Mouse (Mus musculus) 3134 (cell line): ENCODE results near the gene Tmem181a.
"Not testable (repeated sequence)": the region's sequence is repeated elsewhere in the genome, so short reads cannot be mapped to it uniquely, and the experiment has no call there.

Experiments used
- DNase-seq: peaks from one replicate; pipeline ENCODE4 v3.0.0-alpha.2; 2011; ENCODE audit warnings: low spot score; ENCODE audit not compliant: insufficient read length; ENCODE audit errors: extremely low read depth

The Tmem181a gene

GRCm38 (mm10) chr17:6256400-6257069, at the start of gene Tmem181a:
TSS of gene Tmem181a (plus strand) at chr17:6256860.
- DNase-seq, result not testable (repeated sequence)

DNA sequence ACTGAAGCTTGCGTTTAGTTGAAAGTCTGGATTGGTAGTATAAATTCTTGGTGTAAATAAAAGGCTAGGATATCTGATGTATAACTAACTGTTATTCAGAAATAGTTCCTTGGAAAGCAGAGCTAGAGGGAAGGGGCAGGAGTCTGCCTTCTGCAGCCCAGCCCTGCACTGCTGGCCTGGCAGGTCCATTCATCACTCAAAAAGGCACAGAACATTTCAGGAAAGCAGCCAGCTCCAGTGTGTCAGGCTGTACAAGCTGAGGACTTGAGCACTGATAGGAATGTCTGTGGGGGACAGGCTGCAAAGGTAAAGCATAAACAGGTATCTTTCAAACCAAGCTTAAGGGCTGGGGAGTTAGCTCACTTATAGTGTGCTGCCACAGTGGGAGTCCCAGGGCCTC, 44.9 kb upstream of the Tmem181a start:
- no peak for DNase-seq

- no peak for DNase-seq
These were observed 41.0 kb upstream of the Tmem181a start for GRCm38 (mm10) chr17:6215640-6216039.

- DNase-seq, result no peak
These were observed 40.1 kb upstream of the Tmem181a start for GRCm38 (mm10) chr17:6216514-6216913.

DNA sequence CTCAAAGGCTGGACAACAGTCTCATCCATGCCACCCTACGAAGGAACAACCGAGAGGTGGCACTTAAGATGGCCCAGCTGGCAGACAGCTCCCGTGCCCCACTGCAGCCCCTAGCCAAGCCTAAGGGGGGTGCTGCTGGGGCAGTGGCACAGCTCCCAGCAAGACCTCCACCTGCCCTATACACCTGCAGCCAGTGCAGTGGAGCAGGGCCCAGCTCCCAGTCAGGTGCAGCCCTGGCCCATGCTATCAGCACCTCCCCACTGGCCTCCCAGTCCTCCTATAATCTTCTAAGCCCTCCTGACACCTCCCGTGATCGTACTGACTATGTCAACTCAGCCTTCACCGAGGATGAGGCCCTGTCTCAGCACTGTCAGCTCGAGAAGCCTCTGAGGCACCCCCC, 24.0 kb upstream of the Tmem181a start:
- not testable (repeated sequence) for DNase-seq

GRCm38 (mm10) chr17:6251298-6251697, 5.4 kb upstream of the Tmem181a start:
- not testable (repeated sequence) for DNase-seq

DNA sequence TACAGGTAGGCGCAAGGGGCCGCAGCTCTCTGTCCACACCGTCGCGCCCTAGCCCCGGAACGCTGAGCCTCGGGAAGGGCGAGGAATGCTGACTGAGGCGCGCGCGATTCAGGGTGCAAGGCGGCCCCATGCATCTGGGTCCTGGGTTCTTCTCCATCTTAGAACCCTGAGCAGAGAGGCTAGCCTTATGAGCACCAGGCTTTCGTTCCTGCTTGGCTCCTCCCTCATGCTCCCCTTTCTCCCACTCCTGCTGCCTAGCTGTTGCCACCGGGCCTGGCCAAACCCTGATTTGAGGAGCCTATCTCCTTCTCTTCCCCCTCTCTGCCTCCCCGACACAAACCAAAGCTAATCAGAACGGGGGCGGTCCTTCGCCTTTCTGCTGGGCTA, 403 bp downstream of the Tmem181a start:
- not testable (repeated sequence) for DNase-seq

DNA sequence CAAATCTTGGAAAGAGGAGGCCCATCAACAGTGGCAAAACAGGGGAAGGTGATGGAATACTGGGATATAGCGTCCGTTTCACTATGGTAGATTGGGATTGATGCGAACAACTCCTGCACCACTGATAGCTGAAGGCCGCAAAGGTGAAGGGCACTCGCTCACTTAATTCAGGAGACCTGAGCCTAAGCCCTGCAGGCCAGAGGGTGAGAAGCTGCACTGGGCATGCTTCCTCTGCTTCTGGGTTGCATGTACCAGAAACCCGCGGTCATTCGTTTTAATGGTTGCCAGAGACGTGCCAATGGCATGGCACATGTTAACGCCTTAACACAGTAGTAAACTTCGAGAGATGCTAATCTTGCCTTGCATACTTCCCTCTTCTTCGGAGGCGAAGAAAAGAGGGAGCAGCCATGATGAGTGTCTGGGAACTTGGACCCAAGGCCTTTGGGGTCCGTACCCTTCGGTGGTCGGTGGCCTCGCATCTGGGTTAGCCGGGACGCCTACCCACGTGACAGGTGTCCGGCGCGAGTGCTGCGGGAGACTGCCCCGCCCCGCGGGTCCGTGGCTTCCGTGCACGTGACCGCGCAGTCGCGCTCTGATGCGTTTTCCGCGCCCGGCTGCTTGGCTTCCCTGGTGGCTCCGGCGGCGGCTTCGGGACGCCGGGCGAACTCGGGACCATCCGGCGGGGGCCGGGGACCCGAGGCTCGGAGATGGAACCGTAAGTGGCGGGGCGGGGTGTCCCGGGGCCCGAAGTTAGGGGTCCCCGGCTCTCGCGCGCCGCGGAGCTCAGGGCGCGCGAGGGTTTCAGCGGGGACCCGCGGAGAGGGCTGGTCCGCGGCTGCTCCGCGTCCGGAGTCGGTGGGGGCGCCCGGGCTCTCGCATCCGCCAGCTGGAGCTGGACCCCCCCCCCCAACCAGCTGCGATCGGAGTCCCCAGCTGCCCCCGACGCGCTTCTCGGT, 13.5 kb downstream of the Tmem181a start:
- DNase-seq, result peak; percentile 34

DNA sequence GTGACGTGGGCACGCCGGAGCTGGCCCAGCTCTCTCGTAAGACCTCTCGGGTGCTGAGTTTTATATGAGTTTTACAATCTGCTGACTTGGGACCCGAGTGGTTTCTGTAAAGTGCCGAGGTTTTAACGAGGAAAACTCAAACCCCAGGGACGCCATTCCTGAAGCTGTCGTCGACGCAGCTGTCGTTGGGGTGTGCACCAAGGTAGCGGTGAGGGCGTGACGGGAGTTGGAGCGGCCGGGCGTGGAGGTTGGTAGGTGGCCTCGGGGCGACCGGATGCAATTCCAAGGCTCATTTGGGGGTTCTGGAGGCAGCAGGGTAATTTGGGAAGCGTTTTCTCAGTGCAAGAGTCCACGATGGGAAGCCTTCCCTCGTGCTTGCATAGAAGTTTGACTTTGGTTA, 14.2 kb downstream of the Tmem181a start:
- DNase-seq, result peak; percentile 32

DNA sequence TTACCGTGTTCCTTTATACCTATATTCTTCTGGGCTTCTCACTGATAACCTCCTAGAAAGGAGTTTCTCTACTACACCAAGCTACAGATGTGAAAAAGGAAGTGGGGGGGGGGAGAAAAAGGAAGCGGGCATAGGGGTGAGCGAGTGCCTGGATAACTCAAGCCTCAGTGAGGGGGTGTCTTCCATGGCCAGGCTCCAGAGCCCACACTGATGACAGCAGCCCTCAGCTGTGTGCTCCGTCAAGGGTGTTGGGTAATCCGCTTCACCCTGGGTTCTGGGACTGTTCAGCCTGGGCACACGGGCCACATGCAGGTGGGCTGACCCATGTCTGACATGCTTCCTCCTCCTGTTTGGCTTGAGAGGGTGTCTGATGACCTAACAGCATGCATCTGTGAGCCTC, 15.3 kb downstream of the Tmem181a start:
- DNase-seq, result not testable (repeated sequence)

DNA sequence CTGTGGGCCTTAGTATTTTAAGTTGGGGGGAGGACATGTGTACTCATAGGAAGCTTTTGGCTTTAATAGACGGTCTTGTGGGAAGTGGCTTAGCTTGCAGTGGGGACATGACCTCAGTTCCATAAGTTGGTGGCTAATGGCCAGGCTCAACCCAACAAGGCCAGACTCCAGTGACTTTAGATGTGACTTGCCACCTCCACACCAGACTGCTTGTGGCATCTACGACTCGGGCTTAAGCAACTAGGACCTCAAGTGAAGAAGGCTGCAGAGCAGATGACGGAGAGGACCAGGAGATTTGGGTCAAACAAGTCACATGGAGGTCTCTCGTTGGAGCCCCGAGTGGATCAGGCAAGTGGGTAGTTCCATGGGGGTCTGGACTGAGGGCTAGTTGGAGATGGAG, 18.0 kb downstream of the Tmem181a start:
- not testable (repeated sequence) for DNase-seq

DNA sequence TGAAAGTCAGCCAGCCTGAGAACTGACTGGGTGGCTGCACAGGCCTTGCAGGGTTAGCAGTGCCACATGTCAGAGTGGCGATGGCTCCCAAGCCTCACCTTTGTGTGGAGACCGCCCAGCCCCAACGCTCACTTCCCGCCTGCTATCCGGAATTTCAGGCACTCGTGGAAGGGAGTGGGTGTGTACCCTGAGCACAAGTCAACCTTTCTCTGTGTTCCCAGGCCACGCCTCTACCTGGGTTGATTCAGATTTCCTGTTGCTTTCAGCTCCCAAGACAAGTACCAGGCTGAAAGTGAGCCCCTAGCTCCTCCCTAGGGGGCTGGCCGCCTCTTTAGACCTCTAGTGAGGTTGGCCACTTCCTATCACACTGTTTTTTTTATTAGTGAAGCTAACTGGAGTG, 22.5 kb downstream of the Tmem181a start:
- DNase-seq, result not testable (repeated sequence)

- not testable (repeated sequence) for DNase-seq
These were observed 23.1 kb downstream of the Tmem181a start for GRCm38 (mm10) chr17:6279772-6280171.

- not testable (repeated sequence) for DNase-seq
These were observed 23.9 kb downstream of the Tmem181a start for GRCm38 (mm10) chr17:6280513-6280912.

DNA sequence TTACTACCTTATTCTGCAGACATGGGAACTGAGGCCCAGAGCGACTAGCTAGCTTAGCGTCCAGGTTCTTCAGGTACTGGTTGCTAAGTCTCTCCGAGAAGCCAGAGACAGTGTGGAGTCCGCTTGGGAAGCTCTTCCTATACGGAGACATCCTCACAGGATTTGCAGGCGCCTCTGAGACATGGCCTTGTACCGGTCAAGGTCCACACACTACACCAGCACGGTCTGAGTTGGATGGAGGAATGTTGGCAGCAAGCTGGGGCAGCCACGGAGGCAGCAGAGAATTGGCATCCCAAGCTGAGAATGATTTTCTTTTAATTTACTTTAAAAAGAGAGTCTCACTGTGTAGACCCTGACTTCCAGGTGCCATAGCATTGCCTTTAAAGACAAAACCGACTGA, 26.5 kb downstream of the Tmem181a start:
- not testable (repeated sequence) for DNase-seq

GRCm38 (mm10) chr17:6286169-6286568, 29.5 kb downstream of the Tmem181a start:
- DNase-seq, result not testable (repeated sequence)

- not testable (repeated sequence) for DNase-seq
These were observed 32.4 kb downstream of the Tmem181a start for GRCm38 (mm10) chr17:6289045-6289444.

- DNase-seq, result not testable (repeated sequence)
These were observed 37.2 kb downstream of the Tmem181a start for GRCm38 (mm10) chr17:6293882-6294281.

DNA sequence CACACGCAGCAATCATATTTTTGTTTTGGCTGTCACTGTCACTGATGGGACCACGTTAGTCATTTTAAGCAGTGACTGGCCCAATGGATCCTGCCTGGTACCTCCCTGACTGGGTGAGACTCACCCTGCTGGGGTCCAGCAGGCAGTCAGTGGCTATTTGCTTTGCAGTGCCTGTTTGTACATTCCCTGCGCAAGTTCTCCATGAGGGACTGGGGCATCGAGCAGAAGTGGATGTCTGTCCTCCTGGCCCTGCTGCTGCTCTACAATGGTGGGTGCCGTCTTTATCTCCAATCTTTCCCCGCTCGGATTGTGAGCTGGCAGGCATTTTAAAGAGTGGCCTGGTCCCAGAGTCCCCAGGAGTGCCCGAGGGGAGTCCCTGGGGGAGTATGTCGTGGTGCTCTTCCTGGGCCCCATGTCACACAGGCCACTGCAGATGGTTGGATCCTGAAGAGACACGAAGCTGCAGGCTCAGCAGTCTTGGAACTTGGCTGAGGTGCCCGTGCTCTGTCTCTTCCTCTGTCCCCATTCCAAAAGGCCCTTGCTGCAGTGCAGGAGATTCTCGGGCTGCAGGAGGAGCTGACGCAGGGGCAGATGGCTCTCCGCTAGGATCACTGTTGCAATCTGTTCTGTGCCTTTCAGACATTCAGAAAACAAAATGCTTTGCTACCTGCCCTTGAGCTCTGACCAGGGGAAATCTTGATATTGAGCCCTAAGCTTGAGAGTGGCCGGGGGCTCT, 40.6 kb downstream of the Tmem181a start:
- DNase-seq, result not testable (repeated sequence)

DNA sequence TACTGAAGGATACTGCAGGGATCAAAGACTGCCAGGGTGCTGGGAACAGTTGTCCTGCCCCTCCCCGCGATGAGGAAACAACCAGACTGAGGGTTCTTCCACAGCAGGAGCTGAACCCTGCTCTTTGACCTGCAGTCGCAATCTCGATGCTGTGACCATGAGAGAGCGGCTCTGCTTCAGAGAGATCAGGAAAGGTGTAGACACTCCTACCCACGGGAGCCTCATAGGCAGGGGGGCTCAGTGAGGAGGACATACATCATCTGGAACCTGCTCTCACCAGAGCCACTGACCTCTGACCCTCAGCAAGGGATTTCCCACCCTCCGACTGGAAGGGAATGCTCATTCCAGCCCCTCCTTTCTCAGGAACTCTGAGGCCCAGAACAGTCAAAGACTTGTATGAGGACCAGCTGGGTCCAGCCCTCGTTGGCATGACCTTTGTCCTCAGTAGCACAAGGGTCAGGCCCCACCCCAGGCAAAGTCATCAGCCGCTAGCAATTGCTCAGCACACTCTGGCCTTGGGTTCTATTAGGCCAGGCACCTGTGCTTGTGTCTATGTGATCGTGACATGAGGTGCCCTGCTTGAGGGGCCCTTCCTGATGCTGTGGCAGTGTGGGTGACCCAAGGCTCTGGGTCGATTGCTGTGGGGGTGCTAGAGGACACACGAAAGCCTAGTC, 43.7 kb downstream of the Tmem181a start:
- not testable (repeated sequence) for DNase-seq
